Mouse (Mus musculus): ENCODE measurements around the gene Slit2. TPM values are rescaled to one million over a fixed set of nuclear protein-coding genes. Genes with fewer than 3 reads are reported as not detected.

The Slit2 gene
- polyA plus RNA-seq, 1 experiment from 2014 or later = 9.1 TPM

DNA sequence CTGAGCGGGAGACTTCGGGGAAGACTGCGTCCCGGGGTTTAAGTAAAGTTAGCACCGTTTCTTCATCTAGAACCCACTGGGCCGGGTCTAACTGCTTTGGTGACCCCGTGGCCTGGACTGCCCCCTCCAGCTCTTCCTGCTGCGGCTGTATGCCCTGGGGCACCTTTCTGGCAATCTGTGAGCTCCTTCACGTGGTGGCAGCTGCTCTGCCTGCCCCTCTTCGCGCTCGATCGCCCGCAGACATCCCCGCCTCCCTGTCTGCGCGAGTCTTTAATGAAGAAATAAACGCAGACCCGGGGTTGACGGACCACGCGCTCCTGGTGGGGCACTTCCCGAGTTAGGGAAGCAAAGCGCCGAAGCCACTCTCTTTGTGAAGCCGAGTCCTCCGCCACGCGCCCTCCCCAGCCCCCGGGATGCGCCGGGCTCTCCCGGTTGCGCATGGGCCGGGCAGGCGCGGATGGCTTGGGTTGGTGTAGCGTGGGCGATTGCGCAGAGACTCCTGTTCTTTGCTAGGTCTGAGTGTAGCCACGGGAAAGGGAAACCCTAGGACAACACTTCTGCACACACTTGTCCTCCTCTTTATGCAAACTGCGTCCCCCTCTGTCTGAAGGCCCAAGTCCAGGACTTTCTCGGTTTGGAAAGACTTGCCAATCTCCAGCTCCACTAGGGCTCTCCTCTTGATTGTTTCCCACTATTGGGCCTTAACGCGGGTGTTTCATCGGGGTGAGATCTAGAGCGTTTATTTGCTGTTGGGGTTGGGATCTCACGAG is 3.1 kb downstream of the Slit2 start:
- no peaks in the 10 kb centered on the region for H3K9me3 ChIP-seq (ENCODE audit: control insufficient read depth, low read length)
- DNase-seq (ENCODE audit: low spot score) = no peak
- H3K4me1 ChIP-seq (replicated peaks; ENCODE audit: control insufficient read depth, insufficient read depth) = peaks cover 3% of the 10 kb centered on the region; the same call in 1 of the 2 replicates
- no peak for ATAC-seq (ENCODE audit: low FRiP score, low TSS enrichment)
- H3K4me2 ChIP-seq (replicated peaks; ENCODE audit: low read depth) = peak overlapping the region; percentile 95
- no peaks in the 10 kb centered on the region for H3K36me3 ChIP-seq (ENCODE audit: control insufficient read depth, insufficient read depth, low read length)
- H3K27ac ChIP-seq (replicated peaks) = no peak overlapping the region
- 3% methylated on average over 48 of the region's 48 CpGs for WGBS
- H3K4me3 ChIP-seq (ENCODE audit: low read depth, low read length) = peak overlapping the region; percentile 62
- TF ChIP-seq CTCF (IDR thresholded peaks at IDR 0.05; ENCODE audit: low read depth) (no peak), EP300 (optimal IDR thresholded peaks at IDR 0.05) (no peak)
- peak overlapping the region; percentile 57 for H3K9ac ChIP-seq (ENCODE audit: low read length)
- 0 out of 2 replicates have a peak, but pooled peaks cover 2% of the 10 kb centered on the region for H3K27me3 ChIP-seq (ENCODE audit: control insufficient read depth, insufficient read depth, low read length)

DNA sequence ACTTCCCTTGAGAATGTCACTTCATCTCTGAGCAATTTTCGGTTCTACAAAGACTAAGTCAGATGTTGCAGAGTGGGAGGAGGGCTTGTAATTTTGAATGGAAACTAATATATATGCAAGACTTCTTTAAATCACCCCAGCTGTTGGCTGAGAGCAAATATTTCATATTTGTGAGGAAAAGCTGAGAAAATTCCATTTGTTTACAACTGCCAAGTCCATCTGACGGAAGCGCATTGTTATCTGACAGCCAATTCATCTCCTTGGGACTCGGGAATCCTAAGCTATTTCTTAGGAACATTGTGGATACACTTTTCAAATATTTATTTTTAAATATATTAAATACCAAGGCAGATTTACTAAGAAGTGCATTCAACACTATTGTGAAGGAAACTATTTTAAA is 8.0 kb downstream of the Slit2 start:
- TF ChIP-seq CTCF (IDR thresholded peaks at IDR 0.05; ENCODE audit: low read depth) (no peak), EP300 (optimal IDR thresholded peaks at IDR 0.05) (no peak)
- no peak overlapping the region for H3K4me3 ChIP-seq (ENCODE audit: low read depth, low read length)
- no peak overlapping the region for H3K9ac ChIP-seq (ENCODE audit: low read length)
- 51% methylated on average over 4 of the region's 4 CpGs for WGBS
- H3K36me3 ChIP-seq (ENCODE audit: control insufficient read depth, insufficient read depth, low read length) = no peaks in the 10 kb centered on the region
- no peaks in the 10 kb centered on the region for H3K9me3 ChIP-seq (ENCODE audit: control insufficient read depth, low read length)
- ATAC-seq (ENCODE audit: low FRiP score, low TSS enrichment) (no peak), DNase-seq (ENCODE audit: low spot score) (no peak)
- H3K4me1 ChIP-seq (replicated peaks; ENCODE audit: control insufficient read depth, insufficient read depth) = no peaks in the 10 kb centered on the region
- H3K4me2 ChIP-seq (replicated peaks; ENCODE audit: low read depth) = no peak overlapping the region
- no peak overlapping the region for H3K27ac ChIP-seq (replicated peaks)
- no peaks in the 10 kb centered on the region for H3K27me3 ChIP-seq (ENCODE audit: control insufficient read depth, insufficient read depth, low read length)

DNA sequence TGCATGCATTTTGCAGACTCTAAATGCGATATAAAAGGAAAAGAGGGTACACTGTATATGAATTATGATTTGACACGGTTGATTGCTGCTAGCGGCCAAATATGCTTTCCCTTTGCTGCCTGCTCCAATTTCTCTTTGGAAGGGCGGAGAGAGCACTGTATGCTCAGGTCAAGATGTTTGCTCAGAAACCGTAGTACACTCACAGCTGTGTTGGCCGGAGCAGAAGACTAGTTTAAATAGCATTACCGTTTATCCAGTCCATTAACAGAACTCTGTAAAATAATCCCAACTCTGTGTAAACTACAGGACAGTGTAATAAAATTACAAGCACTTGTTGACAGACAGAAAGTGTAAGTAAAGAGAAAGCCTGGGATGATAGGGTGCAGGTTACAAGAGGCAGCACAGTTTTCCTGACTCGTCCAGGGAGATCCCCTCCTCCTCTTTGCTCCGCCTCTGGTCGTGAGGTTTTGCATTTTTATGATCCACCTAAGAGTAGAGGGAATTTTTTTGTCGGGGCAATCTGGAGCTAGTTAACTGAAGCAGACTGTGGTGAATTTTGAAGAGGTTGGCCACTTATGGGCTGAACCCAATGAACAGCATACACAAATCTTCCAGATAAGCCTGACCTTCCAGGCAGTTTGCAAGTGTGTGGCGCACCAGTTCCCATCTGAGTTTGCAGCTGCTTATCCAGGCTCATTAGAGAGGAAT is 20.9 kb downstream of the Slit2 start:
- Histone ChIP-seq H3K4me1 (replicated peaks; ENCODE audit: control insufficient read depth, insufficient read depth) (no peaks in the 10 kb centered on the region), H3K36me3 (ENCODE audit: control insufficient read depth, insufficient read depth, low read length) (no peaks in the 10 kb centered on the region), H3K4me2 (replicated peaks; ENCODE audit: low read depth) (peak overlapping the region; percentile 8; the same call in 1 of the 2 replicates), H3K27me3 (ENCODE audit: control insufficient read depth, insufficient read depth, low read length) (no peaks in the 10 kb centered on the region), H3K9me3 (ENCODE audit: control insufficient read depth, low read length) (no peaks in the 10 kb centered on the region), H3K9ac (ENCODE audit: low read length) (no peak overlapping the region), H3K4me3 (ENCODE audit: low read depth, low read length) (no peak overlapping the region), H3K27ac (replicated peaks) (no peak overlapping the region)
- ATAC-seq (ENCODE audit: low FRiP score, low TSS enrichment) (no peak), DNase-seq (ENCODE audit: low spot score) (no peak)
- TF ChIP-seq EP300 (optimal IDR thresholded peaks at IDR 0.05) = no peak
- TF ChIP-seq CTCF (IDR thresholded peaks at IDR 0.05; ENCODE audit: low read depth) = no peak
- WGBS = 26% methylated on average over 12 of the region's 12 CpGs

- 60% methylated on average over 9 of the region's 9 CpGs for WGBS
- TF ChIP-seq CTCF (IDR thresholded peaks at IDR 0.05; ENCODE audit: low read depth) (no peak), EP300 (optimal IDR thresholded peaks at IDR 0.05) (no peak)
- DNase-seq (ENCODE audit: low spot score) = no peak
- Histone ChIP-seq H3K27ac (replicated peaks) (no peak overlapping the region), H3K4me3 (ENCODE audit: low read depth, low read length) (no peak overlapping the region), H3K27me3 (ENCODE audit: control insufficient read depth, insufficient read depth, low read length) (no peaks in the 10 kb centered on the region), H3K4me2 (replicated peaks; ENCODE audit: low read depth) (no peak overlapping the region), H3K9ac (ENCODE audit: low read length) (no peak overlapping the region), H3K4me1 (replicated peaks; ENCODE audit: control insufficient read depth, insufficient read depth) (no peaks in the 10 kb centered on the region), H3K36me3 (ENCODE audit: control insufficient read depth, insufficient read depth, low read length) (no peaks in the 10 kb centered on the region), H3K9me3 (ENCODE audit: control insufficient read depth, low read length) (no peaks in the 10 kb centered on the region)
- ATAC-seq (ENCODE audit: low FRiP score, low TSS enrichment) = no peak
These were observed 22.6 kb downstream of the Slit2 start for GRCm38 (mm10) chr5:48005533-48005932.

- Histone ChIP-seq H3K27ac (replicated peaks) (no peak overlapping the region), H3K36me3 (ENCODE audit: control insufficient read depth, insufficient read depth, low read length) (no peaks in the 10 kb centered on the region), H3K9me3 (ENCODE audit: control insufficient read depth, low read length) (no peaks in the 10 kb centered on the region), H3K4me3 (ENCODE audit: low read depth, low read length) (no peak overlapping the region), H3K9ac (ENCODE audit: low read length) (no peak overlapping the region), H3K4me2 (replicated peaks; ENCODE audit: low read depth) (no peak overlapping the region), H3K4me1 (replicated peaks; ENCODE audit: control insufficient read depth, insufficient read depth) (no peaks in the 10 kb centered on the region), H3K27me3 (ENCODE audit: control insufficient read depth, insufficient read depth, low read length) (no peaks in the 10 kb centered on the region)
- TF ChIP-seq CTCF (IDR thresholded peaks at IDR 0.05; ENCODE audit: low read depth) (no peak), EP300 (optimal IDR thresholded peaks at IDR 0.05) (no peak)
- ATAC-seq (ENCODE audit: low FRiP score, low TSS enrichment) (no peak), DNase-seq (ENCODE audit: low spot score) (no peak)
These were observed 23.1 kb downstream of the Slit2 start for GRCm38 (mm10) chr5:48006059-48006458.

- H3K4me1 ChIP-seq (replicated peaks; ENCODE audit: control insufficient read depth, insufficient read depth) = no peaks in the 10 kb centered on the region
- ATAC-seq (ENCODE audit: low FRiP score, low TSS enrichment) (no peak), DNase-seq (ENCODE audit: low spot score) (no peak)
- WGBS = 73% methylated on average over 4 of the region's 4 CpGs
- H3K4me3 ChIP-seq (ENCODE audit: low read depth, low read length) = no peak overlapping the region
- no peak overlapping the region for H3K4me2 ChIP-seq (replicated peaks; ENCODE audit: low read depth)
- H3K9ac ChIP-seq (ENCODE audit: low read length) = no peak overlapping the region
- TF ChIP-seq EP300 (optimal IDR thresholded peaks at IDR 0.05) (no peak), CTCF (IDR thresholded peaks at IDR 0.05; ENCODE audit: low read depth) (no peak)
- H3K9me3 ChIP-seq (ENCODE audit: control insufficient read depth, low read length) = no peaks in the 10 kb centered on the region
- H3K27ac ChIP-seq (replicated peaks) = no peak overlapping the region
- no peaks in the 10 kb centered on the region for H3K27me3 ChIP-seq (ENCODE audit: control insufficient read depth, insufficient read depth, low read length)
- no peaks in the 10 kb centered on the region for H3K36me3 ChIP-seq (ENCODE audit: control insufficient read depth, insufficient read depth, low read length)
These were observed 40.5 kb downstream of the Slit2 start for GRCm38 (mm10) chr5:48023441-48023840.

All from stomach, postnatal 0 days (tissue).